Mouse (Mus musculus) cerebral cortex, adult 2 months (tissue): ENCODE measurements around the gene Tagln2.

Experiments
- WGBS: fragments of 180-500 bp; shearing (Covaris S2); methylation state at CpG from one replicate; pipeline ENCODE4 v1.1.7; 2018; 5-methylcytosine and 5-hydroxymethylcytosine counted together

Tagln2 gene

DNA sequence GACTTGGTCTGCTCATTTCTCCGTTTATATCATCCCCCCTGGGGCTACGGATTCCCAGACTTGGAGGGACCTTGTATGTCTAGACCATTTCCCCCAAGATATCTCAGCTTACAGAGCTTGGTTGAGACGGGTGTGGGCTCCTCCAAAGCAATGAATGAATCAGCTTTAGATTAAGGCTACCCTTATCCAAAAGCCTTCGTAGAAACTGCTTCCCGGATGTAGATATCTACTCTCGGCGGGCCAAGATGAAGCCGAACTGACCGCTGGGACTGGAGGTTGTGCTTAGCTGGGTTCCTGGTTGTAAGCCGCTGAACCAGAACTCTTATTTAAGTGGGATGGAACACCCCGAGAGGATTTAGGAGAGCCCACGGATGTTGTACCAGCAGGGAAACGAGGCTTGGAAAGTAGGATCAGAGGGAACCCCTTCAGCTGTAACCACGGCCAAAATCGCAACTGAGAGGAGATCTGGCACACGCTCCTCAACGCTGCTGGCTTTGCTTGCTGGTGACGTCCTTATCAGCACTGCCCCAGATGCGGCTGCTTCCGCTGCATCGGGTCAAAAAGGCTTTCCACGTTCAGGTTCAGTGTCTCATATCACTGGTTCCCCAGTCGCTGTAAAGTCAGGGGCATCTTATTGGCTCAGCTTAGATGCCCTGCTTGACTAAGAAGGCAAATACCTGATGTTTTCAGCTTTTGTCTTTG is 26.7 kb downstream of the Tagln2 start:
- 66% methylated on average over 23 of the region's 23 CpGs for WGBS

GRCm38 (mm10) chr1:172527431-172527830 is 27.6 kb downstream of the Tagln2 start:
- 97% methylated on average over 10 of the region's 10 CpGs for WGBS

DNA sequence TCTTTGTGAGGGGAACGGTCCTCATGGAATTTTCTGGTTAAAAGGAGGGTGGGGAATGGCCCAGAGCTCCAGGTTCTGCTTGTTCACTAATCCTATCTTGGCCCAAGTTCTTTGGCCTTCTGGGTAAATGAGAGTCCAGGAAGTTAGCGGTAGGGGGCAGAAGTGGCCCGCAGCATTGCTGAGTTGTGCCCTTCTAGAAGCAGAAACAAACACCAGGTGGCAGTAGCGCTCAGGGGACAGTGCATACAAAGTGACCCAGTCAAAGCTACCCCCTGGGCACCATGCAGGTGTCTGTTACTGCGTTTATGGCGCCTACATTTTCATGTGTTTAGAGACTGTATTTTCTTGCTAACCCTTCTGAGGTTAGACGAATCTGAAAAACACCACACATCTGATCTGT is 28.9 kb downstream of the Tagln2 start:
- WGBS: 16% methylated on average over 7 of the region's 7 CpGs

- WGBS: 72% methylated on average over 8 of the region's 8 CpGs
Measured at GRCm38 (mm10) chr1:172530544-172531220, 30.8 kb downstream of the Tagln2 start.

- WGBS: 28% methylated on average over 13 of the region's 13 CpGs
Measured at GRCm38 (mm10) chr1:172532551-172532950, 32.7 kb downstream of the Tagln2 start.

DNA sequence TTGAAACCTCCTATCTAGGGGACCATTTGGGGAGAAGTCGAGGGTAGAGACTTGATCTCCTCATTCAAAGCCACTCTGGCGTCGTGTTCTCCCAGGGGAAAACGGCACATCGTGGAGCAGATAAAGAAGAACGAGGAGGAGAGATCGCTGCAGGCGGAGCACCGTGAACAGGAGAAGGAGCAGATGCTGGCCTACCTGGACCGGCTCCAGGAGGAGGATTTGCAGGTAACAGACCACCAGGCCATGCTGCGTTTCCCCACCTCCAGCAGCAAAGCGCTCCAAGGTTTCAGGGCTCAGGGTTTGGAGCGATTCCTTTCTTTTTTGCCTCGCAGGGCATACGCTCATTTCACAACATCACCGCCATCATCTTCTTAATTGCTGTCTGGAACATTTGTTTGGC is 35.3 kb downstream of the Tagln2 start:
- 89% methylated on average over 16 of the region's 16 CpGs for WGBS

DNA sequence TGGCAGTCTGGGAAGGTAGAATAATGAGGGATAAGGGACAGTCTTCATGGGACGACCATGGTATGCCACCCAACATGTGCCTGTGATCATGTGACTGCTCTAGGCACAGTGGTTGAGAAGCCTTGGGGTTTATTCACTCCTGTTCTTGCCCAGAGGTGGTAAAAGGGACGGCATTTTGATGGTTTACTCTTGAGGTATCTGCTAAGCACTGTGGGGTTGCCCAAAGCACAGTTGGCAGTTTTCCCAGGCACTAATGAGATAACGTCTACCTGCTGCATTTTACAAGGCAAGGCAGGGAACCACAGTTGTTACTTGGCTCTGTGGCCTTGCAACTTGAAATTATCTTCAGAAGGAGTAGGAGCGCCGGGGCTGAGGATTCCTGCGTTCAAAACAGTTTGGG is 40.0 kb downstream of the Tagln2 start:
- WGBS: 60% methylated on average over 6 of the region's 6 CpGs

GRCm38 (mm10) chr1:172540283-172540820 is 40.5 kb downstream of the Tagln2 start:
- WGBS: 62% methylated on average over 11 of the region's 11 CpGs

DNA sequence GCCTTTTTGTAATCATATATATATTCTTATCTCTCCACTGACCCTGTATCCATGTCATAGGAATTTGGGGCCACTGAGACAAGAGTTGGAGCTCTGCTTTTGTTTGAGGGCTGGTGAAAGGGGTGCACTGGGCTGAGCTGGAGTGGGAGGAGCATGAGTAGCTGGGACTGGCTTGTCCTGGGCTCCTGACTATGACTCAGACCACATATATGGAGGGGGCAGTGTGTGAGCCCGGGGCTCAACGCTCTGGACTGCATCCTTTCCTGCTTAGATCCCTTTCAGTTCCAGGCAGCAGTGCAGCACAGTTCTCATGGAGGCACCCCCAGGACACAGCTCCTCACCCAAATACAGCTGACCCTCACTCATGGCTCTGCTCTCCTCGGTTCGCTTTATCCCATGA is 46.2 kb downstream of the Tagln2 start:
- 80% methylated on average over 4 of the region's 4 CpGs for WGBS

GRCm38 (mm10) chr1:172548501-172548900 is 48.7 kb downstream of the Tagln2 start:
- 84% methylated on average over 7 of the region's 7 CpGs for WGBS

DNA sequence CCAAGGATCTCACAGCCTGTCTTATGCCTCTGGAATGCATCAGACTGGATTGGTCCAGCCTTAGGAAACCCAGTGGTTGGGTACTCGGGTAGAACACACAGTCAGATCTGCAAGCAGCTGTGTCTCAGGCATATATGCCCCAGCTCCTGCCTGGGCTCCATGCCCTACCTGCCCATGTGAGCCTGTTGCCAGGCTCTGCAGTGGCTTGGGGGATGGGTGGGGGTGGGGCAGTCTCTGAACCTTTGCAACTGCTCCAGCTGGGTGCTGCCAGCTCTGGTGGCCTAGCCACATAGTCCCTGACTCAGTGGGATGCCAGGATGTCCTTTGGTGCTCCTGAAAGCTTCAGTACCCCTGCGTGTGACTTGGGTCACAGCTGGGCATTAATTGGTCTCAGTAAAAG is 49.5 kb downstream of the Tagln2 start:
- WGBS: 46% methylated on average over 2 of the region's 2 CpGs

DNA sequence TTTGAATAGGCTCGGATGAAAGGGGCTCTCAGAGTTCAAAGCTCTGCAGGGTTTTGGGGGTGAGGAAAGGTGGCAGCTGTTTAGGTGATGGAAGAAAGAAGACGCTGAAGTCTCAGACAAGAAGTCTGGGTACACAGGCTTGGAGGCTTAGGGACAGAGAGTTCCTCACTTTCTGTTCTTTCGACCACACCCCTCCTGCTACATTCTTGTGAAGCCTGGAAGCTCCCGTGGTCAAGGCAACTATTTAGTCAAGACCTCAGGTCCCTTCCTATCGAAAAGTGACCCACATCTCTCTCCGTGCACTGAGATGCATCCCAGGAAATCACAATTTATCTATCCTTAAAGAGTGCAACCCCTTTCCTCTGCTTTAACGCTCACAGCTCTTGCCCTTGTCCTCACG is 49.9 kb downstream of the Tagln2 start:
- WGBS: 24% methylated on average over 8 of the region's 8 CpGs

DNA sequence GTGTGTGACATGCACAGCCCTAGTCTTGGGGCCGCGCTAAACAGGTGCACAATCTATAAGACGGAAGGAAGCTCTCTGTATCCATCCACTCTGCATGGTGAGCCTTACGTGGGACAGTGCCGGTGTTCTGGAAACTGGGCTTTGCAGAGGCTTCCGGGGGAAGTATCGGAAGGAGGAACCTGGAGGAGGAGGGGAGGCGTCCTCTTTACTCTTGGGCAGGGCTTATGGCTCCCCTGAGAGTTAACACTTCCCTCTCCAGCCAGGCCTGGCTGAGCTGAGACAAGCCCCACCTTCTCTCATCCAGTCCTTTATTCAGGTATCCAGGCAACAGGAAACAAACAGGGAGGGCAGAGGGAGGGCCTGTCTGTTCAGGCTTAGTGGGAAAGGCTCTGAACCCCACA is 50.7 kb downstream of the Tagln2 start:
- WGBS: 11% methylated on average over 8 of the region's 8 CpGs

GRCm38 (mm10) chr1:172551009-172551408 is 51.2 kb downstream of the Tagln2 start:
- 36% methylated on average over 7 of the region's 7 CpGs for WGBS

DNA sequence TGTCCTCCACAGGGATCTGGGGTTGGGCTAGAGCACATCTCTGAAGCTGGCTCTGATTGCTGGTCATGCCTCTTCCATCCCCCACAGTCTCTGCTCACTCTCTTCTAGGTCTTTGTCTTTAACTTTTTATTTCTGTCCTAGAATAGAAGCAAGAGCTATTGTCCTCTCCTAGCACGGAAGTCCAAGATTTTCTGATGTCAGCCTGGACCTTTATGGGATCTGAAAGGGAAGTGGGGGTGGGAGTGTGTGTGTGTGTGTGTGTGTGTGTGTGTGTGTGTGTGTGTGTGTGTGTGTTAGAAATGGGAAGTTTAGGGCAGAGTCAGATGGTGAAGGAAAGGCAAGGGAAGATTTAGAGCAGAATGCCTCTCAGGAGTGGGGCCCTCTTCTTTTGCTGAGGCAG is 52.8 kb downstream of the Tagln2 start:
- WGBS: 61% methylated on average over 1 of the region's 1 CpGs

DNA sequence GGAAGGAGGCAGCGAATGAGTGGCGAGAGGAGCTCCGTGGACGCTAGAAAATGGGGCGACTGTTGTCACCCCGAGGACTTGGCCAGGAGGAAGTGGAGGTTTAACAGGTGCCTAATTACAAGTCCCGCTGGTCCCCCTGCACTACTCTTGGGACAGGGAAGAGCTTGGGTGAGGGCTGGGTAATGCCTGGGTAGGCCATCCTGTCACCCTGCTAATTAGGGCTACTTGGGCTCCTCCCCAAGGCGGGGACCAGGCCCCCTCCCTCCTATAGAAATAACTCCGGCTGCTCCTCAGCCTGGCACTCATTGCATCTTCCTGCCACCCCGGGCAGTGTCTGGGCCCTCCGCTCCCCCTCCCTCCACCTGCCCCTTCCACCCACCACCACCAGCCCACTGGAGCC is 55.8 kb downstream of the Tagln2 start, which contains the start of gene Vsig8:
Gene Vsig8, plus strand, starts transcription at position 301 of the 400 bp plus-strand sequence.
- WGBS: 85% methylated on average over 11 of the region's 11 CpGs
